Mouse (Mus musculus) stomach, embryonic 14.5 days (tissue): ENCODE measurements around the gene Dmpk. TPM values are rescaled to one million over a fixed set of nuclear protein-coding genes. Genes with fewer than 3 reads are reported as not detected.
A peak's percentile ranks its signal among the peaks of the same experiment; 100 is the strongest.

Experiments
- ATAC-seq: fragments of 200-750 bp; cut with Nextera tagmentation; 2 replicates; pipeline ENCODE4 v1.8.0; 2017; ENCODE audit warnings: low read depth, moderate TSS enrichment; ENCODE audit not compliant: insufficient number of reproducible peaks, insufficient read depth, low FRiP score
- H3K27ac ChIP-seq: fragments of 300-500 bp; sonication (generic); 2 replicates; pipeline ENCODE4 v1.5.1; 2014; ENCODE audit warnings: mild to moderate bottlenecking, low read length, moderate library complexity, mixed read lengths
- H3K27me3 ChIP-seq: fragments of 300-500 bp; sonication (generic); 2 replicates; pipeline ENCODE4 v1.6.1; 2014; ENCODE audit warnings: low read length, control low read depth, mixed read lengths; ENCODE audit not compliant: control insufficient read depth, insufficient read depth
- H3K36me3 ChIP-seq: fragments of 300-500 bp; sonication (generic); 2 replicates; pipeline ENCODE4 v1.6.1; 2014; ENCODE audit warnings: mild to moderate bottlenecking, control low read depth, low read length, moderate library complexity, mixed read lengths; ENCODE audit not compliant: control insufficient read depth, insufficient read depth
- H3K4me1 ChIP-seq: fragments of 300-500 bp; sonication (generic); 2 replicates; pipeline ENCODE4 v1.6.1; 2014; ENCODE audit warnings: low read length, control low read depth, mixed read lengths; ENCODE audit not compliant: control insufficient read depth, insufficient read depth
- H3K4me2 ChIP-seq: fragments of 300-500 bp; sonication (generic); replicated peaks from 2 replicates; pipeline ENCODE4 v1.6.1; 2014; ENCODE audit warnings: low read depth, low read length, control low read depth
- H3K4me3 ChIP-seq: fragments of 300-500 bp; sonication (generic); 2 replicates; pipeline ENCODE4 v1.5.1; 2014; ENCODE audit warnings: low read depth, low read length, control low read depth
- H3K9ac ChIP-seq: fragments of 300-500 bp; sonication (generic); replicated peaks from 2 replicates; pipeline ENCODE4 v1.6.1; 2014; ENCODE audit warnings: low read depth, mild to moderate bottlenecking, control low read depth, low read length, moderate library complexity, mixed read lengths
- H3K9me3 ChIP-seq: fragments of 300-500 bp; sonication (generic); 2 replicates; pipeline ENCODE4 v1.6.1; 2016; ENCODE audit warnings: low read depth, low read length, control low read depth; ENCODE audit not compliant: control insufficient read depth
- WGBS: fragments of 180-500 bp; shearing (Covaris S2); extraction: QIAGEN DNeasy Blood & Tissue Kit; methylation state at CpG from one replicate; pipeline ENCODE4 v1.1.7; 2014; 5-methylcytosine and 5-hydroxymethylcytosine counted together
- polyA plus RNA-seq: library from polyadenylated mRNA; unstranded; fragments of >200 nt; fragmentation: Nextera tagmentation; extraction: Ambion mirVana; gene quantifications from 2 replicates; pipeline ENCODE4 v1.2.1, GENCODE M21; 2014

Gene Dmpk
- 70.9 and 72.0 TPM in 2 replicates for polyA plus RNA-seq

- Histone ChIP-seq H3K4me1 (peaks cover 43% of the 10 kb centered on the region), H3K27ac (peak within 1 kb of the TSS; percentile 45; the same call in 1 of the 2 replicates), H3K4me2 (peak within 1 kb of the TSS; percentile 40), H3K36me3 (peaks cover 52% of the 10 kb centered on the region), H3K9ac (peak within 1 kb of the TSS; percentile 4; the same call in 1 of the 2 replicates), H3K27me3 (no peaks in the 10 kb centered on the region), H3K9me3 (no peaks in the 10 kb centered on the region), H3K4me3 (peak within 1 kb of the TSS; percentile 23)
- peak; percentile 49; the same call in 1 of the 2 replicates for ATAC-seq
- WGBS: 24% methylated on average over 10 of the region's 10 CpGs
Measured at GRCm38 (mm10) chr7:19083701-19084100, at the start of gene Dmpk. TSS of gene Dmpk (plus strand) at chr7:19083849.

GRCm38 (mm10) chr7:19044616-19045015 is 39.0 kb upstream of the Dmpk start:
- no peak overlapping the region for H3K4me2 ChIP-seq
- no peak for ATAC-seq
- H3K36me3 ChIP-seq: peaks cover 95% of the 10 kb centered on the region
- no peak overlapping the region for H3K27ac ChIP-seq
- no peak overlapping the region for H3K4me3 ChIP-seq
- no peaks in the 10 kb centered on the region for H3K9me3 ChIP-seq
- H3K27me3 ChIP-seq: no peaks in the 10 kb centered on the region
- WGBS: 95% methylated on average over 6 of the region's 6 CpGs
- H3K4me1 ChIP-seq: no peaks in the 10 kb centered on the region
- H3K9ac ChIP-seq: no peak overlapping the region

GRCm38 (mm10) chr7:19046286-19047069 is 37.2 kb upstream of the Dmpk start:
- WGBS: 89% methylated on average over 11 of the region's 11 CpGs
- Histone ChIP-seq H3K9me3 (no peaks in the 10 kb centered on the region), H3K4me3 (no peak overlapping the region), H3K4me1 (no peaks in the 10 kb centered on the region), H3K27ac (no peak overlapping the region), H3K4me2 (no peak overlapping the region), H3K36me3 (peaks cover 94% of the 10 kb centered on the region), H3K27me3 (no peaks in the 10 kb centered on the region), H3K9ac (no peak overlapping the region)
- ATAC-seq: no peak

GRCm38 (mm10) chr7:19048006-19048527 is 35.6 kb upstream of the Dmpk start:
- Histone ChIP-seq H3K4me1 (no peaks in the 10 kb centered on the region), H3K4me3 (no peak overlapping the region), H3K27me3 (no peaks in the 10 kb centered on the region), H3K9ac (no peak overlapping the region), H3K9me3 (no peaks in the 10 kb centered on the region), H3K36me3 (peaks cover 83% of the 10 kb centered on the region), H3K4me2 (no peak overlapping the region), H3K27ac (no peak overlapping the region)
- no peak for ATAC-seq
- 85% methylated on average over 14 of the region's 14 CpGs for WGBS

GRCm38 (mm10) chr7:19049252-19049651 is 34.4 kb upstream of the Dmpk start:
- WGBS: 87% methylated on average over 5 of the region's 5 CpGs
- peaks cover 73% of the 10 kb centered on the region for H3K36me3 ChIP-seq

GRCm38 (mm10) chr7:19050172-19050571 is 33.5 kb upstream of the Dmpk start:
- Histone ChIP-seq H3K4me2 (no peak overlapping the region), H3K9me3 (no peaks in the 10 kb centered on the region), H3K27me3 (no peaks in the 10 kb centered on the region), H3K4me1 (peaks cover 5% of the 10 kb centered on the region; the same call in 1 of the 2 replicates), H3K36me3 (peaks cover 64% of the 10 kb centered on the region), H3K9ac (no peak overlapping the region), H3K4me3 (no peak overlapping the region), H3K27ac (no peak overlapping the region)
- ATAC-seq: no peak
- 85% methylated on average over 8 of the region's 8 CpGs for WGBS

More at GRCm38 (mm10) chr7:19049252-19049651, 34.4 kb upstream of the Dmpk start:
- Histone ChIP-seq H3K9me3 (no peaks in the 10 kb centered on the region), H3K9ac (no peak overlapping the region), H3K4me2 (no peak overlapping the region), H3K4me3 (no peak overlapping the region), H3K4me1 (peaks cover 5% of the 10 kb centered on the region; the same call in 1 of the 2 replicates), H3K27me3 (no peaks in the 10 kb centered on the region), H3K27ac (no peak overlapping the region)
- ATAC-seq: no peak

- peaks cover 54% of the 10 kb centered on the region for H3K36me3 ChIP-seq
- 72% methylated on average over 4 of the region's 4 CpGs for WGBS
Measured at GRCm38 (mm10) chr7:19051161-19051560, 32.5 kb upstream of the Dmpk start.

GRCm38 (mm10) chr7:19052345-19053135 is 31.1 kb upstream of the Dmpk start:
- Histone ChIP-seq H3K9ac (no peak overlapping the region), H3K9me3 (no peaks in the 10 kb centered on the region), H3K4me1 (peaks cover 5% of the 10 kb centered on the region; the same call in 1 of the 2 replicates), H3K4me2 (no peak overlapping the region), H3K27me3 (no peaks in the 10 kb centered on the region), H3K27ac (no peak overlapping the region), H3K4me3 (no peak overlapping the region), H3K36me3 (peaks cover 42% of the 10 kb centered on the region)
- WGBS: 92% methylated on average over 15 of the region's 15 CpGs
- no peak for ATAC-seq

More at GRCm38 (mm10) chr7:19051161-19051560, 32.5 kb upstream of the Dmpk start:
- no peaks in the 10 kb centered on the region for H3K9me3 ChIP-seq
- H3K27me3 ChIP-seq: no peaks in the 10 kb centered on the region
- no peak overlapping the region for H3K9ac ChIP-seq
- no peak overlapping the region for H3K4me3 ChIP-seq
- no peak overlapping the region for H3K27ac ChIP-seq
- no peak overlapping the region for H3K4me2 ChIP-seq
- peaks cover 5% of the 10 kb centered on the region; the same call in 1 of the 2 replicates for H3K4me1 ChIP-seq
- ATAC-seq: no peak
